Mouse (Mus musculus): Measurements from ENCODE around the gene Csmd2.
"Not testable (repeated sequence)": the region's sequence is repeated elsewhere in the genome, so short reads cannot be mapped to it uniquely, and the experiment has no call there.

Gene Csmd2

GRCm38 (mm10) chr4:128048716-128049115 lies 61.1 kb downstream of the Csmd2 start:
- no peak for DNase-seq

DNA sequence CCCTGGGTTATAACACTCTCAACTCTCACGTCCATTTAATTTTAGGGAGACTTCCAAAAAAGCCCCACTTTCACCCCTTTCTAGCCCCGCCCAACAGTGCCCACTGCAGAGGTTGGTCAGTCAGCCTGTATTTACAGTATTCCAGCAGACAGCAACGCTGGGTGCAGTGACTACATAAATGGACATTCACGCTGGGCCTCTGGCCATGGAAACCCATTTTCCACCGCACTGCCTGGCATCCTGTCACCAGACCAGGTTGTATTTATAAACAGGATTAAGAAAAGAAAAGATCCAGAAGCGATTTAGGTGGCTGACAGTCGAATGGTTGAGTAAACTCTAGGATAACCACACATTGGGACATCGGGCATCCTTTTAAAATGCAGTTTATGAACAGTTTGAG lies 65.0 kb downstream of the Csmd2 start:
- no peak for DNase-seq

- not testable (repeated sequence) for DNase-seq
Measured at GRCm38 (mm10) chr4:128061274-128061673, 73.6 kb downstream of the Csmd2 start.

DNA sequence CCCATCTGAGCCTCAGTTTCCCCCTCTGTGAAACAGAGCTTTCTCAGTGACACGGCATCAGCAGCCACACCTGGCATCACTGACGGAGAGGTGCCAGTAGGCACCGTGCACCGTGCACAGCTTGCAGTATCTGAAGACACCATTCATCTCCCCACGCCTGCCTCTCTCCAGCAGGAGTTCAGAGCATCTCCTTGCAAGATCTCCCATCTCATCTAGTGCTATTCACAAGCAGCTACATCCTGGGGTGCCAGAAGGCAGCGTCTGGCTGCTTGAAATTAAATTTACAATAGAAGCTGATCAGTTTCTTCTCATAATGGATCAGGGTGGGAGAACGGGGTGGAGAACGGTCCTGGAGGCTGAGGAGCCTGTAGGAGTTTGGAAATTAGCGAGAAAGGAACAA lies 79.5 kb downstream of the Csmd2 start:
- no peak for DNase-seq

DNA sequence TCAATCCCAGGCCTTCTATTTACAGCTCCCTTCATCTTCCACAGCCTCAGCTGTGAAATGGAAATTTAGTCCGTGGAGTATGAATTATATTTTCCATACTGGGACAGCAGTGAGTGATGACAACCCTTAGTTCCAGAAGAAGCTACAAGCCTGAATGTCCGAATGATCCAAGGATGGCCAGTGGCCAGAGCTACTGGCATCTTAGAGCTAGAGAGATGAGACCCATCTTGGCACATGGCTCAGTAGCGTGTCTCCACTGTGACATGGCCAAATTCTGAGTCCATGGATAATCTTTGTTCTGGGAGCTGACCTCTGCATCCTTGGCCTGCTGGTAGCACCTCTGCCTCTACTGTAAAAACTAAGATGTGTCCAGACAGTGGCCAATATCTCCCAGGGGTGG lies 96.8 kb downstream of the Csmd2 start:
- no peak for DNase-seq

GRCm38 (mm10) chr4:128085096-128085495 lies 97.4 kb downstream of the Csmd2 start:
- DNase-seq, result no peak

DNA sequence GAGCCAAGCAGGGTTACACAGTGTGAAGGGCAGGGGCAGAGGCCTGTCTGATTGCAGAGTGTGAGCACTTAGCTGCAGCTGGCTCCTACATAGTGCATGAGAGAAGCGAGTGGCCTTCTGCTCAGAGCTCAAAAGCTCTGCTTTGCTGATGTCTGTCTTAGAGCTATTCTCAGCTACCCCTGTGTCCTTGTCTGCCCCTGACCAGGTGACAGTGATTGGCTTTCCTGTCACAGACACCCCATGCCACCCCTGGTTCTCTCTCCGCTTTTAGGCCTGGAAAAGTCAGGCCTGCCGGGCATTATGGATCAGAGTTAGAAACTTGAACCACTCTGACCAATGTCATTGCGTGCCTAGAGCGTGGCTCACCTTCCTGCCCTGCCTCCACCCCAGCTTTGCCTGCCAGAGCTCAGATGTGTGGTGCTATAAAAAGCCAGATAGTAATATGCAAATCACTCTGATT lies 99.5 kb downstream of the Csmd2 start:
- DNase-seq, result no peak

DNA sequence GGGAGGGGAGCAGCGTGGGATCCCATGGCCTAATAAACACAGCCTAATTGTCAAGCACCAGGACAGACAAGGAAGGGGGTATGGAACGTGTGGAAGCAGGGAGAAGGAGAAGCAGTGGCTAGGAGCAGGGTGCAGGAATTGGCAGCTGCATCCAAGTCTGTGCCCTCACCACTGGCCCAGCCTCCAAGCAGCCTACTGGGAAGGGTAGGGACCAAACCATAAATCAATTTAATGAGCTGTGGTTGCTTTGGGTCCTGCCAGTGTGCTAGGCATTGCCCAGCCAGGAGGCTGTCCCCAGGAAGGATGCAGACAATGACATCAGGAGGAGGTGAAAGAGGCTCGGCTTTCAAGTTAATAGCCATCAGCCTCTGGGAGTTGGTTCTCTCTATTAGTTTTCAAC lies 100.0 kb downstream of the Csmd2 start:
- no peak for DNase-seq

- DNase-seq, result no peak
Measured at GRCm38 (mm10) chr4:128088264-128088663, 100.6 kb downstream of the Csmd2 start.

DNA sequence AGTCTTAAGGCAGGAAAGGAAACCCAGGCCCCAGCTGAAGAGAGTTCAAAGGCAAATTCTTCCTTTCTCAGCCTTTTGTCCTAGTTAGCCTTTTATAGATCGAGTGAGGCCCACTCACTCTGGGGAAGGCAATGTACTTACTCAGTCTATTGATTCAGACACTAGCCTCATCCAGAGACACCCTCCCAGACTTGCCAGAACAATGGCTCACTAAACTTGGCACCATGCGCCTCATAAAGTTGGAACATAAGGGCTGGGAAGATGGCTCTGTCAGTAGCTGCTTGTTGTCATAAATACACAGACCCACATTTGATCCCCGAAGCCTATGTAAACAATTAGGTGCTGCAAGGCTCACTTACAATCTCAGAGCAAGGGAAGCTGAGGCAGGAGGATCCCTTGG lies 104.3 kb downstream of the Csmd2 start:
- no peak for DNase-seq

DNA sequence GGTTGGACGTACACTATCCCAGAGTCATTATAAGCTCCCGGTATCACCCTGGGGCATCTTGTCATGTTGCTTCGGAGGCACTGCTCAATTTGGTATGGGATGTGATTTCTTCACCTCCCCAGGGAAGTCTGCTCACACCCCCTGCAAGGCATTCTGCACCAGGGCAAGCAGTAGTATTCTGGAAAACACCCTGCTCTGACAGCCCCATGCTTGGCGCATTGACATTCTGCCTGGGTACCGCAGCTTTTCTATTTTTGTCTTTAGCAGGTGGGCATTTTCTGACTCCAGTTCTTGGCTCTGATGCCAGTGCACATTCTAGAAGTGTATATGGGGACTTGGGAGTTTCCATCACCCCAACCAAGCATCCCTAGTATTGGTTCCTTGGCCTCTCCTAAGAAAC lies 111.9 kb downstream of the Csmd2 start:
- DNase-seq, result no peak

DNA sequence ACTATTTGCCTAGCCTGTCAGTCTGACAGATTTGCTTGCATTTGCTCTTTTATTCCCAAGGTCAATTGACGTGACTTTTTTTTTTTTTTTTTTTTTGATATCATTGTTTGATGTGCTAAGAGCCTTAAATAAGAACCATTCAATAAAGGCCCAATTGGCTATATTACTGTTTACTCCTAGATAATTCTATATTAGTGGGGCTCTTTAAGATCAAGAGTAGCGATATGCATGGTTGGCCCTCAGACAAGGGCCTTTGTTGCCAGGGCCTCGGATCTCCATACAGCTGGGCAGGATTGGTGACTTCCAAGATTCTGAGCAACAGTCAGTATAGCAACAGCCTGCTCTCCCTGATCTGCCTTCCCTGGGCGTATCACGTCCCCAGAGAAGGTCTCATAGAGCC lies 112.9 kb downstream of the Csmd2 start:
- DNase-seq, result no peak

- DNase-seq, result no peak
Measured at GRCm38 (mm10) chr4:128116331-128116730, 128.7 kb downstream of the Csmd2 start.

GRCm38 (mm10) chr4:128123281-128123680 lies 135.6 kb downstream of the Csmd2 start:
- no peak for DNase-seq

GRCm38 (mm10) chr4:128124738-128125137 lies 137.1 kb downstream of the Csmd2 start:
- DNase-seq, result no peak

- no peak for DNase-seq
Measured at GRCm38 (mm10) chr4:128128546-128128945, 140.9 kb downstream of the Csmd2 start.

DNA sequence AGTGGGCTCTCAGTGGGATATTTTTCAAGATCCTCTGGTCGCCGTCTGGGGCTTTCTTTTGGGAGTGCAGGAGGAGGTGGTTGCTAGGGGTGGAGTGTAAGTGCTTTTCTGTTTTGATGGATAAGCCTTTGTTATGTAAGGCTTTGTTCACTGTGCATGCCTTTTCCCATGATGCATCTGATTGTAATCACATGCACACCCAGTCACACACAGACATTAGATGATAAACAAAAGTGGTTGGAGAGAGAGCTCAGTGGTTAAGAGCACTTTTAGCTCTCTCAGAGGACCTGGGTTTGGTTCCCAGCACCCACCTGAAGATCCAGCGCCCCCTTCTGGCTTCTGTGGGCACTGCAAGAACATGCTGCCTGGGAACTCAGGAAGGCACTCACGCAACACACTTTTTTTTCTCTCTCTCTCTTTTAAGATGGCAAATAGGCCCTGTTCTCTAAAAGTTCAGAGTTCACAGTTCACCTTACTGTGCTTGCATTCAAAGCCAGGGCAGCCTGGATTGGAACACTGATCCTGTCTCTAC lies 143.0 kb downstream of the Csmd2 start:
- DNase-seq, result no peak

- DNase-seq, result no peak
Measured at GRCm38 (mm10) chr4:128131666-128132065, 144.0 kb downstream of the Csmd2 start.

DNA sequence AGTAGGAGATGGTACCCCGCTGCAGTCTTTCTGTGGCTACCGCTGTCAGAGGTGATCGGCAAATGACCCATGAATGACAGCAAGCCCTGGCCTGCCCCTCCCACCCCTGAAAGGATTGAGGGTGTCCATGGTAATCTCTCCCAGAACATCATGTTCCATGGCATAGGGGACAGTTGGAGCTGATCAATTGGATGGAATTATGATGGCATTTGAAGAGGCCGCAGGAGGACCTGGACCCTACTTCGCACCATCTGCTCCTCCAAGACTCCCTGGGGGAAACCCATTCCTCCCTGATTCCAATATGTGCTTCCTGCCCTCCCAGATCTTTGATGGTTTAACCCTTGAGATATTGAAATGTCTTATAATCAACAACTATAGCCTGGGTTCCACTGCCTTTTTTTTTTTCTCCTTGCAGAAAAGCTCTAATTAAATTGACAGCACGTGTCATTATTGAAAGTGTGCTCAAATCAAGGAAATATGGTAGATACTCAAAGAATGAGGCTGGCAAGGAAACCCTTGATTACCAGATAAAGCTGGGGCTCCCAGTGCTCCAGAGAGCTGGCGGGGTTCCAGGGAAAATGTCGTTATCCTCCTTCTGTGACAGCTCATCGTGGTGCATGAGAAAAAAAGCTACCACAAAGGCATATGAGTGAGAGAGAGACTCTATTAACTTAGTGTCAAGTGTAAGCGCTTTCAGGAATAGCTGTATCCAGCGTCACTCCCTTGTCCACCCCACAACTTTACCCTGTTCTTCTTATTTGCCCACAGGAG lies 145.4 kb downstream of the Csmd2 start:
- no peak for DNase-seq

DNA sequence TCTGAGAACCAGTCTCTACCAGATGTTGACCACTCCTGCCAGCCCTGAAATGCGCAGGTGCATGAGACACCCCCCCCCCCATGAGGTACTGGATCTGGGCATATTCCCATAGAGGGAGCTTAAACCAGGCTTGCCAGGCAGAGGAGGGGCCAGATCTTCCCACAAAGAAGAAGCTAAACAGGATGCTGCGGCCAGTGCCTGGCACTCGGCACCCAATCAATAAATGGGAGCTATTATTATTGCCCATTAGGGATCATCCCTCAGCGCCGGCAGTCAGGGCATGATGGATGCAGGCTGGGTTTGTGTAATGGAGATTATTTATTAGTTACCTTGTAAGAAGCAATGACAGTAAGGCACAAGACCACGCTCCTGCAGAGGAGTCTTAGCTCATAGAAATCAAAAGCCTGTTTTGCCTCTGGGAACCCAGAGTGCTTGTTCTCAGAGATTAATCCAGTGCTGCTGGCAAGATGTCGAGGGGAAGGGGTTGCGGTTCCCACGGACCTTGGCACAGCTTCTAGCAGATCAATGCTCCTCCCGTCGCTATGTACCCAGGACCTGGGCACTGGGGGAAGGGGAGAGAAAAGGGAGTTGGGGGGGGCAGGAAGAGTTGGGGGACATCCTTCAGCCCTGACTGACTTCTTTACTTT lies 146.8 kb downstream of the Csmd2 start:
- DNase-seq, result no peak

- DNase-seq, result no peak
Measured at GRCm38 (mm10) chr4:128135014-128135622, 147.5 kb downstream of the Csmd2 start.

DNA sequence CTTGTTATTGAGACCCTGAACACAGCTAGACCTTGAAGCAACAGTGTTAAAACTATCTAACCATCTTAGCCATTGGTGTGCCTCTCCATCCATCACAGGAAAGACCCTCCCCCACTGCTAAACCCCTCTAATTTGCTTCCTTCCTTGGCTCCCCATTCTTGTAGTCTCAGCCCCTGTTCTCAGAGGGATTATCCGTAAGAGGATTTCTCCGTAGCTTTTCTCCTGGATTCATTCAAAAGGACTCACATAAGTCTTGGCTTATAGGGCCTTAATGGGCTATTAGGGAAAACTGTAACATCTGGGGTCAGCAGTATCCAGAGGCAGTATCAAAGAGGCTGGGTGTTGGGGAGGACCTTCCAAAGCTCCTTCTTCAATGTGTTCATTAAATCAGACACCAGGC lies 152.3 kb downstream of the Csmd2 start:
- no peak for DNase-seq

- DNase-seq, result no peak
Measured at GRCm38 (mm10) chr4:128141161-128142101, 153.8 kb downstream of the Csmd2 start.
